Mouse (Mus musculus) C2C12 (cell line): Measurements from ENCODE around the gene Serpina1b.
"Not testable (repeated sequence)": the region's sequence is repeated elsewhere in the genome, so short reads cannot be mapped to it uniquely, and the experiment has no call there.

ENCODE experiments used
- CTCF ChIP-seq: IDR thresholded peaks from one replicate; pipeline ENCODE4 v1.5.1; 2011; ENCODE audit not compliant: control insufficient read depth, insufficient read depth, insufficient read length
- MAX ChIP-seq: IDR thresholded peaks from one replicate; pipeline ENCODE4 v1.6.1; 2011; ENCODE audit warnings: mild to moderate bottlenecking, control low read depth
- MYOD1 ChIP-seq: IDR thresholded peaks from one replicate; pipeline ENCODE4 v1.6.1; 2011; ENCODE audit warnings: low read depth; ENCODE audit not compliant: control insufficient read depth, insufficient read length

DNA sequence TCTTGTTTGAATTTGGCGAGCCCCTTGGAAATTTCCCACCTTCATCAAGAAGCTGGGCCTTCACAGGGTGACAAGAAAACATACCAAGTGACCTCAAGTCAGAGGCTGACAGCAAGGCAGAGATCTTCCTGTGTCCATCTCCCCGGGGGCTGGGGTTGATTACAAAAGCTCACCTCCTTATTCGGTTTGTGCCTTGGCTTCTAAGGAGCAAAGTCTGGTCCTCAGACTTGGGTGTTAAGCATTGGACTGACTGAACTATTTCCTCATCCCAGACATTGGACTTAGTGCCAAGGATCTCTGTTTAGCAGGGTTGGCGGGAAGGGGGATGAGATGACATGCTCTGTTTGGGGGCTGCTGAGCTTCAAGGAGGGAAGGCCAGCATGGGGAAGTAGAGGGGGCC, 30.4 kb upstream of the Serpina1b start:
- TF ChIP-seq CTCF, MYOD1, MAX: not testable (repeated sequence)
